Mouse (Mus musculus) embryonic fibroblast, embryonic 13.5 days (primary cell): ENCODE data around the gene Prr12.

Source experiments
- CTCF ChIP-seq: IDR thresholded peaks from 2 replicates; pipeline ENCODE4 v1.5.1; 2011; ENCODE audit warnings: mild to moderate bottlenecking, control low read depth, low read length, moderate library complexity, borderline replicate concordance; ENCODE audit not compliant: insufficient read depth
- POLR2A ChIP-seq: IDR thresholded peaks from 2 replicates; pipeline ENCODE4 v1.6.1; 2011; ENCODE audit warnings: low read depth, mild to moderate bottlenecking, control low read depth, low read length, moderate library complexity

GRCm38 (mm10) chr7:45014096-45014451 lies 38.6 kb downstream of the Prr12 start:
- TF ChIP-seq CTCF (no peak), POLR2A (no peak)
